Mouse (Mus musculus) stomach, postnatal 0 days (tissue): ENCODE measurements around the gene 4922502D21Rik. TPM values are rescaled to one million over a fixed set of nuclear protein-coding genes. Genes with fewer than 3 reads are reported as not detected.
A peak's percentile ranks its signal among the peaks of the same experiment; 100 is the strongest.
"Not testable (repeated sequence)": the region's sequence is repeated elsewhere in the genome, so short reads cannot be mapped to it uniquely, and the experiment has no call there.

ENCODE experiments used
- ATAC-seq: fragments of 200-750 bp; cut with Nextera tagmentation; 2 replicates; pipeline ENCODE4 v1.8.0; 2017; ENCODE audit not compliant: low FRiP score, low TSS enrichment
- DNase-seq: peaks from one replicate; pipeline ENCODE4 v3.0.0-alpha.2; 2016; ENCODE audit warnings: low spot score
- H3K27ac ChIP-seq: fragments of 300-500 bp; sonication (generic); replicated peaks from 2 replicates; pipeline ENCODE4 v1.5.1; 2014; ENCODE audit warnings: mild to moderate bottlenecking, control low read depth
- H3K27me3 ChIP-seq: fragments of 300-500 bp; sonication (generic); 2 replicates; pipeline ENCODE4 v1.6.1; 2014; ENCODE audit warnings: low read length; ENCODE audit not compliant: control insufficient read depth, insufficient read depth
- H3K36me3 ChIP-seq: fragments of 300-500 bp; sonication (generic); 2 replicates; pipeline ENCODE4 v1.6.1; 2014; ENCODE audit warnings: low read length, mixed read lengths; ENCODE audit not compliant: control insufficient read depth, insufficient read depth
- H3K4me1 ChIP-seq: fragments of 300-500 bp; sonication (generic); replicated peaks from 2 replicates; pipeline ENCODE4 v1.6.1; 2014; ENCODE audit warnings: antibody characterized with exemption; ENCODE audit not compliant: control insufficient read depth, insufficient read depth
- H3K4me2 ChIP-seq: fragments of 300-500 bp; sonication (generic); replicated peaks from 2 replicates; pipeline ENCODE4 v1.6.1; 2014; ENCODE audit warnings: low read depth, mild to moderate bottlenecking, control low read depth, moderate library complexity
- H3K4me3 ChIP-seq: fragments of 300-500 bp; sonication (generic); 2 replicates; pipeline ENCODE4 v1.5.1; 2014; ENCODE audit warnings: low read depth, low read length, control low read depth
- H3K9ac ChIP-seq: fragments of 300-500 bp; sonication (generic); 2 replicates; pipeline ENCODE4 v1.6.1; 2014; ENCODE audit warnings: mild to moderate bottlenecking, low read length, control low read depth, mixed read lengths
- H3K9me3 ChIP-seq: fragments of 300-500 bp; sonication (generic); 2 replicates; pipeline ENCODE4 v1.6.1; 2016; ENCODE audit warnings: low read length; ENCODE audit not compliant: control insufficient read depth
- CTCF ChIP-seq: IDR thresholded peaks from 2 replicates; pipeline ENCODE4 v1.5.1; 2016; ENCODE audit warnings: antibody characterized with exemption, low read depth, mild to moderate bottlenecking, moderate library complexity
- EP300 ChIP-seq: optimal IDR thresholded peaks from 2 replicates; pipeline ENCODE3; 2016; ENCODE audit warnings: antibody characterized with exemption
- WGBS: fragments of 180-500 bp; shearing (Covaris S2); extraction: QIAGEN DNeasy Blood & Tissue Kit; methylation state at CpG from one replicate; pipeline ENCODE4 v1.1.7; 2014; 5-methylcytosine and 5-hydroxymethylcytosine counted together
- polyA plus RNA-seq: library from polyadenylated mRNA; unstranded; fragments of >200 nt; fragmentation: Nextera tagmentation; extraction: Ambion mirVana; gene quantifications from 2 replicates; pipeline ENCODE4 v1.2.1, GENCODE M21; 2015

The 4922502D21Rik gene
- polyA plus RNA-seq, 1 experiment from 2014 or later = not detected

- H3K4me2 ChIP-seq = no peak overlapping the region
- no peak overlapping the region for H3K9ac ChIP-seq
- DNase-seq (no peak), ATAC-seq (no peak)
- no peaks in the 10 kb centered on the region for H3K4me1 ChIP-seq
- H3K9me3 ChIP-seq = no peaks in the 10 kb centered on the region
- TF ChIP-seq CTCF = no peak
- TF ChIP-seq EP300 = no peak
- no peak overlapping the region for H3K27ac ChIP-seq
- no peaks in the 10 kb centered on the region for H3K27me3 ChIP-seq
- H3K4me3 ChIP-seq = no peak overlapping the region
- H3K36me3 ChIP-seq = no peaks in the 10 kb centered on the region
- 87% methylated on average over 2 of the region's 2 CpGs for WGBS
Measured at GRCm38 (mm10) chr6:129359515-129359914, 27.9 kb upstream of the 4922502D21Rik start.

GRCm38 (mm10) chr6:129356430-129356829 lies 24.8 kb upstream of the 4922502D21Rik start:
- H3K4me3 ChIP-seq = no peak overlapping the region
- H3K9me3 ChIP-seq = no peaks in the 10 kb centered on the region
- DNase-seq (no peak), ATAC-seq (no peak)
- H3K36me3 ChIP-seq = no peaks in the 10 kb centered on the region
- TF ChIP-seq EP300 (no peak), CTCF (no peak)
- no peak overlapping the region for H3K27ac ChIP-seq
- H3K9ac ChIP-seq = no peak overlapping the region
- no peaks in the 10 kb centered on the region for H3K4me1 ChIP-seq
- H3K4me2 ChIP-seq = no peak overlapping the region
- no peaks in the 10 kb centered on the region for H3K27me3 ChIP-seq

GRCm38 (mm10) chr6:129355774-129356173 lies 24.2 kb upstream of the 4922502D21Rik start:
- no peak overlapping the region for H3K4me2 ChIP-seq
- H3K36me3 ChIP-seq = no peaks in the 10 kb centered on the region
- no peaks in the 10 kb centered on the region for H3K4me1 ChIP-seq
- TF ChIP-seq CTCF = no peak
- no peak for TF ChIP-seq EP300
- no peak for DNase-seq
- H3K27me3 ChIP-seq = no peaks in the 10 kb centered on the region
- H3K27ac ChIP-seq = no peak overlapping the region
- no peak overlapping the region for H3K4me3 ChIP-seq
- H3K9ac ChIP-seq = no peak overlapping the region
- H3K9me3 ChIP-seq = no peaks in the 10 kb centered on the region
- 92% methylated on average over 2 of the region's 2 CpGs for WGBS
- ATAC-seq = no peak

GRCm38 (mm10) chr6:129351091-129351490 lies 19.5 kb upstream of the 4922502D21Rik start:
- H3K4me3 ChIP-seq = no peak overlapping the region
- no peak for DNase-seq
- no peaks in the 10 kb centered on the region for H3K27me3 ChIP-seq
- no peak for TF ChIP-seq CTCF
- TF ChIP-seq EP300 = no peak
- no peak overlapping the region for H3K27ac ChIP-seq
- H3K9me3 ChIP-seq = no peaks in the 10 kb centered on the region
- ATAC-seq = no peak
- H3K9ac ChIP-seq = no peak overlapping the region
- WGBS = 86% methylated on average over 3 of the region's 3 CpGs
- no peak overlapping the region for H3K4me2 ChIP-seq
- no peaks in the 10 kb centered on the region for H3K4me1 ChIP-seq
- H3K36me3 ChIP-seq = no peaks in the 10 kb centered on the region

- H3K9me3 ChIP-seq = no peaks in the 10 kb centered on the region
- H3K4me3 ChIP-seq = no peak overlapping the region
- no peak overlapping the region for H3K27ac ChIP-seq
- no peak overlapping the region for H3K4me2 ChIP-seq
- no peaks in the 10 kb centered on the region for H3K27me3 ChIP-seq
- TF ChIP-seq CTCF (no peak), EP300 (no peak)
- no peaks in the 10 kb centered on the region for H3K4me1 ChIP-seq
- peak; percentile 34 for DNase-seq
- H3K36me3 ChIP-seq = no peaks in the 10 kb centered on the region
- peak; percentile 66; the same call in 1 of the 2 replicates for ATAC-seq
- H3K9ac ChIP-seq = no peak overlapping the region
- 37% methylated on average over 4 of the region's 4 CpGs for WGBS
Measured at GRCm38 (mm10) chr6:129349524-129350352, 18.1 kb upstream of the 4922502D21Rik start.

GRCm38 (mm10) chr6:129344408-129344807 lies 12.8 kb upstream of the 4922502D21Rik start:
- H3K9ac ChIP-seq = no peak overlapping the region
- no peaks in the 10 kb centered on the region for H3K4me1 ChIP-seq
- H3K9me3 ChIP-seq = no peaks in the 10 kb centered on the region
- ATAC-seq (no peak), DNase-seq (no peak)
- H3K4me3 ChIP-seq = no peak overlapping the region
- H3K4me2 ChIP-seq = no peak overlapping the region
- no peak overlapping the region for H3K27ac ChIP-seq
- TF ChIP-seq CTCF (no peak), EP300 (no peak)
- WGBS = 64% methylated on average over 3 of the region's 3 CpGs
- H3K36me3 ChIP-seq = no peaks in the 10 kb centered on the region
- no peaks in the 10 kb centered on the region for H3K27me3 ChIP-seq

- not testable (repeated sequence) for H3K27me3 ChIP-seq, H3K4me2 ChIP-seq, DNase-seq, H3K4me3 ChIP-seq, H3K27ac ChIP-seq, H3K4me1 ChIP-seq, H3K9ac ChIP-seq, H3K36me3 ChIP-seq, H3K9me3 ChIP-seq, ATAC-seq
- WGBS = 71% methylated on average over 4 of the region's 4 CpGs
Measured at GRCm38 (mm10) chr6:129342391-129342790, 10.8 kb upstream of the 4922502D21Rik start, which contains the start of gene Clec12a. Gene Clec12a, plus strand, starts transcription at chr6:129342691.
